Mouse (Mus musculus): ENCODE results near the gene Arsk. TPM values are rescaled to one million over a fixed set of nuclear protein-coding genes. Genes with fewer than 3 reads are reported as not detected.
A peak's percentile ranks its signal among the peaks of the same experiment; 100 is the strongest.

Gene Arsk
- polyA plus RNA-seq, 1 experiment from 2014 or later: 2.3 TPM

- no peaks in the 10 kb centered on the region for H3K27me3 ChIP-seq (replicated peaks; ENCODE audit: control insufficient read depth, insufficient read depth, low read length)
- no peaks in the 10 kb centered on the region for H3K9me3 ChIP-seq (ENCODE audit: control insufficient read depth)
- H3K9ac ChIP-seq (ENCODE audit: low read depth, low read length): no peak overlapping the region
- H3K36me3 ChIP-seq (ENCODE audit: control insufficient read depth, insufficient read depth): 0 out of 2 replicates have a peak, but pooled peaks cover 6% of the 10 kb centered on the region
- TF ChIP-seq CTCF (IDR thresholded peaks at IDR 0.05; ENCODE audit: low read depth): no peak
- ATAC-seq: no peak
- 85% methylated on average over 2 of the region's 2 CpGs for WGBS
- no peaks in the 10 kb centered on the region for H3K4me1 ChIP-seq (replicated peaks; ENCODE audit: control insufficient read depth, insufficient read depth, low read length)
- H3K4me2 ChIP-seq (replicated peaks; ENCODE audit: low read depth): no peak overlapping the region
- H3K27ac ChIP-seq (ENCODE audit: low read depth, low read length): no peak overlapping the region
- no peak overlapping the region for H3K4me3 ChIP-seq (ENCODE audit: low read depth, low read length)
These were observed 3.5 kb upstream of the Arsk start for GRCm38 (mm10) chr13:76101989-76102388.

- peak overlapping the region; percentile 71 for H3K4me2 ChIP-seq (replicated peaks; ENCODE audit: low read depth)
- H3K9me3 ChIP-seq (ENCODE audit: control insufficient read depth): no peaks in the 10 kb centered on the region
- no peaks in the 10 kb centered on the region for H3K4me1 ChIP-seq (replicated peaks; ENCODE audit: control insufficient read depth, insufficient read depth, low read length)
- no peaks in the 10 kb centered on the region for H3K36me3 ChIP-seq (ENCODE audit: control insufficient read depth, insufficient read depth)
- WGBS: 3% methylated on average over 16 of the region's 16 CpGs
- TF ChIP-seq CTCF (IDR thresholded peaks at IDR 0.05; ENCODE audit: low read depth): no peak
- H3K27me3 ChIP-seq (replicated peaks; ENCODE audit: control insufficient read depth, insufficient read depth, low read length): no peaks in the 10 kb centered on the region
- peak overlapping the region; percentile 75 for H3K4me3 ChIP-seq (ENCODE audit: low read depth, low read length)
- H3K27ac ChIP-seq (ENCODE audit: low read depth, low read length): peak overlapping the region; percentile 41; the same call in 1 of the 2 replicates
- peak; percentile 78 for ATAC-seq
- peak overlapping the region; percentile 40; the same call in 1 of the 2 replicates for H3K9ac ChIP-seq (ENCODE audit: low read depth, low read length)
These were observed 356 bp downstream of the Arsk start for GRCm38 (mm10) chr13:76098116-76098492.

- Histone ChIP-seq H3K9me3 (ENCODE audit: control insufficient read depth) (no peaks in the 10 kb centered on the region), H3K27me3 (replicated peaks; ENCODE audit: control insufficient read depth, insufficient read depth, low read length) (no peaks in the 10 kb centered on the region), H3K36me3 (ENCODE audit: control insufficient read depth, insufficient read depth) (no peaks in the 10 kb centered on the region), H3K9ac (ENCODE audit: low read depth, low read length) (no peak overlapping the region), H3K4me2 (replicated peaks; ENCODE audit: low read depth) (no peak overlapping the region), H3K4me3 (ENCODE audit: low read depth, low read length) (no peak overlapping the region), H3K4me1 (replicated peaks; ENCODE audit: control insufficient read depth, insufficient read depth, low read length) (no peaks in the 10 kb centered on the region), H3K27ac (ENCODE audit: low read depth, low read length) (no peak overlapping the region)
- 69% methylated on average over 1 of the region's 1 CpGs for WGBS
- no peak for ATAC-seq
- TF ChIP-seq CTCF (IDR thresholded peaks at IDR 0.05; ENCODE audit: low read depth): no peak
These were observed 24.1 kb downstream of the Arsk start for GRCm38 (mm10) chr13:76074323-76074722.

- no peaks in the 10 kb centered on the region for H3K9me3 ChIP-seq (ENCODE audit: control insufficient read depth)
- peaks cover 8% of the 10 kb centered on the region for H3K36me3 ChIP-seq (ENCODE audit: control insufficient read depth, insufficient read depth)
- H3K4me1 ChIP-seq (replicated peaks; ENCODE audit: control insufficient read depth, insufficient read depth, low read length): no peaks in the 10 kb centered on the region
- H3K4me2 ChIP-seq (replicated peaks; ENCODE audit: low read depth): no peak overlapping the region
- ATAC-seq: peak; percentile 22; the same call in 1 of the 2 replicates
- WGBS: 88% methylated on average over 13 of the region's 13 CpGs
- H3K4me3 ChIP-seq (ENCODE audit: low read depth, low read length): no peak overlapping the region
- no peak overlapping the region for H3K9ac ChIP-seq (ENCODE audit: low read depth, low read length)
- no peaks in the 10 kb centered on the region for H3K27me3 ChIP-seq (replicated peaks; ENCODE audit: control insufficient read depth, insufficient read depth, low read length)
- no peak overlapping the region for H3K27ac ChIP-seq (ENCODE audit: low read depth, low read length)
- no peak for TF ChIP-seq CTCF (IDR thresholded peaks at IDR 0.05; ENCODE audit: low read depth)
These were observed 34.0 kb downstream of the Arsk start for GRCm38 (mm10) chr13:76064363-76064945.

- no peaks in the 10 kb centered on the region for H3K27me3 ChIP-seq (replicated peaks; ENCODE audit: control insufficient read depth, insufficient read depth, low read length)
- 91% methylated on average over 4 of the region's 4 CpGs for WGBS
- peaks cover 8% of the 10 kb centered on the region for H3K36me3 ChIP-seq (ENCODE audit: control insufficient read depth, insufficient read depth)
- H3K4me1 ChIP-seq (replicated peaks; ENCODE audit: control insufficient read depth, insufficient read depth, low read length): no peaks in the 10 kb centered on the region
- TF ChIP-seq CTCF (IDR thresholded peaks at IDR 0.05; ENCODE audit: low read depth): no peak
- no peak overlapping the region for H3K4me2 ChIP-seq (replicated peaks; ENCODE audit: low read depth)
- H3K9ac ChIP-seq (ENCODE audit: low read depth, low read length): no peak overlapping the region
- no peaks in the 10 kb centered on the region for H3K9me3 ChIP-seq (ENCODE audit: control insufficient read depth)
- no peak overlapping the region for H3K27ac ChIP-seq (ENCODE audit: low read depth, low read length)
- H3K4me3 ChIP-seq (ENCODE audit: low read depth, low read length): no peak overlapping the region
- no peak for ATAC-seq
These were observed 34.9 kb downstream of the Arsk start for GRCm38 (mm10) chr13:76063548-76063947.

- Histone ChIP-seq H3K27me3 (replicated peaks; ENCODE audit: control insufficient read depth, insufficient read depth, low read length) (no peaks in the 10 kb centered on the region), H3K36me3 (ENCODE audit: control insufficient read depth, insufficient read depth) (peaks cover 8% of the 10 kb centered on the region), H3K27ac (ENCODE audit: low read depth, low read length) (no peak overlapping the region), H3K4me2 (replicated peaks; ENCODE audit: low read depth) (no peak overlapping the region), H3K4me3 (ENCODE audit: low read depth, low read length) (no peak overlapping the region), H3K4me1 (replicated peaks; ENCODE audit: control insufficient read depth, insufficient read depth, low read length) (no peaks in the 10 kb centered on the region), H3K9me3 (ENCODE audit: control insufficient read depth) (no peaks in the 10 kb centered on the region), H3K9ac (ENCODE audit: low read depth, low read length) (no peak overlapping the region)
- no peak for ATAC-seq
- TF ChIP-seq CTCF (IDR thresholded peaks at IDR 0.05; ENCODE audit: low read depth): no peak
- WGBS: 94% methylated on average over 3 of the region's 3 CpGs
These were observed 35.9 kb downstream of the Arsk start for GRCm38 (mm10) chr13:76062569-76062968.
